Mouse (Mus musculus): ENCODE data around the gene Kif2a. TPM values are rescaled to one million over a fixed set of nuclear protein-coding genes. Genes with fewer than 3 reads are reported as not detected.

Kif2a gene
- polyA plus RNA-seq, 1 experiment = 21.7 TPM

GRCm38 (mm10) chr13:107060098-107060497 is 38.2 kb upstream of the Kif2a start:
- Histone ChIP-seq H3K79me3 (ENCODE audit: low read depth) (no peaks in the 10 kb centered on the region), H3ac (ENCODE audit: control insufficient read depth, insufficient read length, low read depth) (no peak overlapping the region)
- no peak for TF ChIP-seq CTCF (IDR thresholded peaks at IDR 0.05; ENCODE audit: control insufficient read depth, insufficient read depth, insufficient read length)
- no peak for TF ChIP-seq MYOD1 (IDR thresholded peaks at IDR 0.05; ENCODE audit: control insufficient read depth, insufficient read length, low read depth)
- TF ChIP-seq CEBPB (IDR thresholded peaks at IDR 0.05; ENCODE audit: low read depth) = no peak
- TF ChIP-seq FOSL1 (IDR thresholded peaks at IDR 0.05; ENCODE audit: insufficient read depth, low read length, poor library complexity, severe bottlenecking) = no peak
- TF ChIP-seq USF1 (IDR thresholded peaks at IDR 0.05; ENCODE audit: low read depth) = no peak
- TF ChIP-seq MYOG (IDR thresholded peaks at IDR 0.05; ENCODE audit: control insufficient read depth, extremely low read depth, insufficient read length) = no peak

GRCm38 (mm10) chr13:107059460-107059859 is 37.5 kb upstream of the Kif2a start:
- no peaks in the 10 kb centered on the region for H3K36me3 ChIP-seq (ENCODE audit: control insufficient read depth, insufficient read depth)
- TF ChIP-seq USF1 (IDR thresholded peaks at IDR 0.05; ENCODE audit: low read depth) = no peak
- TF ChIP-seq FOSL1 (IDR thresholded peaks at IDR 0.05; ENCODE audit: insufficient read depth, low read length, poor library complexity, severe bottlenecking) = no peak
- no peak for TF ChIP-seq MYOG (IDR thresholded peaks at IDR 0.05; ENCODE audit: control insufficient read depth, extremely low read depth, insufficient read length)
- TF ChIP-seq CEBPB (IDR thresholded peaks at IDR 0.05; ENCODE audit: low read depth) = no peak
- no peak for TF ChIP-seq MAX (IDR thresholded peaks at IDR 0.05)
- TF ChIP-seq MYOD1 (IDR thresholded peaks at IDR 0.05; ENCODE audit: control insufficient read depth, insufficient read length, low read depth) = no peak
- TF ChIP-seq CTCF (IDR thresholded peaks at IDR 0.05; ENCODE audit: control insufficient read depth, insufficient read depth, insufficient read length) = no peak
- no peaks in the 10 kb centered on the region for H3K27me3 ChIP-seq (ENCODE audit: control insufficient read depth, insufficient read depth, insufficient read length)
- no peak overlapping the region for H3K4me3 ChIP-seq (ENCODE audit: insufficient read depth, poor library complexity, severe bottlenecking)
- no peaks in the 10 kb centered on the region for H3K79me3 ChIP-seq (ENCODE audit: low read depth)
- no peaks in the 10 kb centered on the region for H3K79me2 ChIP-seq (ENCODE audit: control insufficient read depth, insufficient read depth)
- H3ac ChIP-seq (ENCODE audit: control insufficient read depth, insufficient read length, low read depth) = no peak overlapping the region

More at GRCm38 (mm10) chr13:107060098-107060497, 38.2 kb upstream of the Kif2a start:
- Histone ChIP-seq H3K4me3 (ENCODE audit: insufficient read depth, poor library complexity, severe bottlenecking) (no peak overlapping the region), H3K36me3 (ENCODE audit: control insufficient read depth, insufficient read depth) (no peaks in the 10 kb centered on the region), H3K79me2 (ENCODE audit: control insufficient read depth, insufficient read depth) (no peaks in the 10 kb centered on the region), H3K27me3 (ENCODE audit: control insufficient read depth, insufficient read depth, insufficient read length) (no peaks in the 10 kb centered on the region)

- H3K79me3 ChIP-seq (ENCODE audit: low read depth) = no peaks in the 10 kb centered on the region
- H3K27me3 ChIP-seq (ENCODE audit: control insufficient read depth, insufficient read depth, insufficient read length) = no peaks in the 10 kb centered on the region
- no peaks in the 10 kb centered on the region for H3K36me3 ChIP-seq (ENCODE audit: control insufficient read depth, insufficient read depth)
- H3K79me2 ChIP-seq (ENCODE audit: control insufficient read depth, insufficient read depth) = no peaks in the 10 kb centered on the region
- no peak for TF ChIP-seq FOSL1 (IDR thresholded peaks at IDR 0.05; ENCODE audit: insufficient read depth, low read length, poor library complexity, severe bottlenecking)
- TF ChIP-seq MYOD1 (IDR thresholded peaks at IDR 0.05; ENCODE audit: control insufficient read depth, insufficient read length, low read depth) = no peak
- no peak for TF ChIP-seq MAX (IDR thresholded peaks at IDR 0.05)
- TF ChIP-seq CTCF (IDR thresholded peaks at IDR 0.05; ENCODE audit: control insufficient read depth, insufficient read depth, insufficient read length) = no peak
- TF ChIP-seq USF1 (IDR thresholded peaks at IDR 0.05; ENCODE audit: low read depth) = no peak
- no peak overlapping the region for H3ac ChIP-seq (ENCODE audit: control insufficient read depth, insufficient read length, low read depth)
- H3K4me3 ChIP-seq (ENCODE audit: insufficient read depth, poor library complexity, severe bottlenecking) = no peak overlapping the region
These were observed 34.4 kb upstream of the Kif2a start for GRCm38 (mm10) chr13:107056318-107056717.

- Histone ChIP-seq H3K36me3 (ENCODE audit: control insufficient read depth, insufficient read depth) (no peaks in the 10 kb centered on the region), H3K27me3 (ENCODE audit: control insufficient read depth, insufficient read depth, insufficient read length) (no peaks in the 10 kb centered on the region), H3K4me3 (ENCODE audit: insufficient read depth, poor library complexity, severe bottlenecking) (no peak overlapping the region), H3K79me3 (ENCODE audit: low read depth) (no peaks in the 10 kb centered on the region), H3ac (ENCODE audit: control insufficient read depth, insufficient read length, low read depth) (no peak overlapping the region), H3K79me2 (ENCODE audit: control insufficient read depth, insufficient read depth) (no peaks in the 10 kb centered on the region)
- TF ChIP-seq FOSL1 (IDR thresholded peaks at IDR 0.05; ENCODE audit: insufficient read depth, low read length, poor library complexity, severe bottlenecking) (no peak), CEBPB (IDR thresholded peaks at IDR 0.05; ENCODE audit: low read depth) (no peak), USF1 (IDR thresholded peaks at IDR 0.05; ENCODE audit: low read depth) (no peak), CTCF (IDR thresholded peaks at IDR 0.05; ENCODE audit: control insufficient read depth, insufficient read depth, insufficient read length) (no peak), MYOD1 (IDR thresholded peaks at IDR 0.05; ENCODE audit: control insufficient read depth, insufficient read length, low read depth) (peak; percentile 61), MAX (IDR thresholded peaks at IDR 0.05) (no peak)
These were observed 32.6 kb upstream of the Kif2a start for GRCm38 (mm10) chr13:107054496-107054895.

GRCm38 (mm10) chr13:107051342-107051741 is 29.4 kb upstream of the Kif2a start:
- no peak overlapping the region for H3K4me3 ChIP-seq (ENCODE audit: insufficient read depth, poor library complexity, severe bottlenecking)
- H3K79me2 ChIP-seq (ENCODE audit: control insufficient read depth, insufficient read depth) = no peaks in the 10 kb centered on the region
- TF ChIP-seq FOSL1 (IDR thresholded peaks at IDR 0.05; ENCODE audit: insufficient read depth, low read length, poor library complexity, severe bottlenecking) (no peak), USF1 (IDR thresholded peaks at IDR 0.05; ENCODE audit: low read depth) (no peak), MAX (IDR thresholded peaks at IDR 0.05) (no peak), MYOG (IDR thresholded peaks at IDR 0.05; ENCODE audit: control insufficient read depth, extremely low read depth, insufficient read length) (no peak), CEBPB (IDR thresholded peaks at IDR 0.05; ENCODE audit: low read depth) (no peak), CTCF (IDR thresholded peaks at IDR 0.05; ENCODE audit: control insufficient read depth, insufficient read depth, insufficient read length) (no peak), MYOD1 (IDR thresholded peaks at IDR 0.05; ENCODE audit: control insufficient read depth, insufficient read length, low read depth) (no peak)
- no peaks in the 10 kb centered on the region for H3K36me3 ChIP-seq (ENCODE audit: control insufficient read depth, insufficient read depth)
- H3K79me3 ChIP-seq (ENCODE audit: low read depth) = no peaks in the 10 kb centered on the region
- H3K27me3 ChIP-seq (ENCODE audit: control insufficient read depth, insufficient read depth, insufficient read length) = no peaks in the 10 kb centered on the region
- H3ac ChIP-seq (ENCODE audit: control insufficient read depth, insufficient read length, low read depth) = no peak overlapping the region

- Histone ChIP-seq H3ac (ENCODE audit: control insufficient read depth, insufficient read length, low read depth) (no peak overlapping the region), H3K27me3 (ENCODE audit: control insufficient read depth, insufficient read depth, insufficient read length) (no peaks in the 10 kb centered on the region), H3K36me3 (ENCODE audit: control insufficient read depth, insufficient read depth) (no peaks in the 10 kb centered on the region), H3K4me3 (ENCODE audit: insufficient read depth, poor library complexity, severe bottlenecking) (no peak overlapping the region), H3K79me3 (ENCODE audit: low read depth) (no peaks in the 10 kb centered on the region), H3K79me2 (ENCODE audit: control insufficient read depth, insufficient read depth) (no peaks in the 10 kb centered on the region)
- no peak for TF ChIP-seq MAX (IDR thresholded peaks at IDR 0.05)
- TF ChIP-seq CTCF (IDR thresholded peaks at IDR 0.05; ENCODE audit: control insufficient read depth, insufficient read depth, insufficient read length) = no peak
- TF ChIP-seq FOSL1 (IDR thresholded peaks at IDR 0.05; ENCODE audit: insufficient read depth, low read length, poor library complexity, severe bottlenecking) = no peak
These were observed 22.3 kb upstream of the Kif2a start for GRCm38 (mm10) chr13:107044229-107044628.

Measured in C2C12 (cell line).